Mouse (Mus musculus) bone marrow macrophage, adult 2 months (primary cell): ENCODE results near the gene Wsb1. TPM values are rescaled to one million over a fixed set of nuclear protein-coding genes. Genes with fewer than 3 reads are reported as not detected.
A peak's percentile ranks its signal among the peaks of the same experiment; 100 is the strongest.

Source experiments
- H3K27ac ChIP-seq: 2 replicates; pipeline ENCODE4 v1.5.1; 2012; ENCODE audit warnings: low read depth, low read length; ENCODE audit not compliant: insufficient read depth
- H3K4me1 ChIP-seq: 2 replicates; pipeline ENCODE4 v1.6.1; 2012; ENCODE audit warnings: low read length; ENCODE audit not compliant: control insufficient read depth, insufficient read depth
- H3K4me3 ChIP-seq: 2 replicates; pipeline ENCODE4 v1.5.1; 2012; ENCODE audit warnings: mild to moderate bottlenecking, low read length, moderate library complexity; ENCODE audit not compliant: insufficient read depth
- CTCF ChIP-seq: IDR thresholded peaks from 2 replicates; pipeline ENCODE4 v1.5.1; 2012; ENCODE audit warnings: low read depth, mild to moderate bottlenecking, low read length, moderate library complexity
- POLR2A ChIP-seq: IDR thresholded peaks from 2 replicates; pipeline ENCODE4 v1.6.1; 2012; ENCODE audit warnings: mild to moderate bottlenecking, low read depth, low read length, borderline replicate concordance
- polyA plus RNA-seq: library from polyadenylated mRNA; stranded (reverse); fragments of >200 nt; gene quantifications from 2 replicates; pipeline ENCODE4 v1.2.4, GENCODE M21; 2012; ENCODE audit not compliant: missing spikeins, insufficient read depth, insufficient read length

Gene Wsb1
- polyA plus RNA-seq, 1 experiment = 181 TPM

DNA sequence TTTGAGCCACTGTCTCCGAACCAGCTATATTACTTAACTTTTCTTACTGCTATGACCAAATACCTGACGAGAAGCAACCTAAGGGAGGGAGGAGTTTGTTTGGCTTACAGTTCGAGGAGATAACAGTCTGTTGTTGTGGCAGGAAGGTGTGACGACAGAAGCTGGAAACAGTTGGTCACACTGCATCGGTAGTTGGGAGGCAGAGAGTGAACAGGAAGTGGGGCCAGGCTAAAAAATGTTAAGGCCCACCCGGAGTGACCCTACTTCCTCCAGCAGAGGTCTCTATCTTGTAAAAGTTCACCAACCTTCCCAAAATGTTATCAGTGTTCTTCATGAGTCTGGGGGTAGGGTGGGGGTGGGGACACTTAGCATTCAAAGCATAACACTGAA, 56.6 kb downstream of the Wsb1 start:
- Histone ChIP-seq H3K4me1 (peaks cover 25% of the 10 kb centered on the region), H3K27ac (no peak overlapping the region), H3K4me3 (no peak overlapping the region)
- TF ChIP-seq POLR2A (no peak), CTCF (no peak)

DNA sequence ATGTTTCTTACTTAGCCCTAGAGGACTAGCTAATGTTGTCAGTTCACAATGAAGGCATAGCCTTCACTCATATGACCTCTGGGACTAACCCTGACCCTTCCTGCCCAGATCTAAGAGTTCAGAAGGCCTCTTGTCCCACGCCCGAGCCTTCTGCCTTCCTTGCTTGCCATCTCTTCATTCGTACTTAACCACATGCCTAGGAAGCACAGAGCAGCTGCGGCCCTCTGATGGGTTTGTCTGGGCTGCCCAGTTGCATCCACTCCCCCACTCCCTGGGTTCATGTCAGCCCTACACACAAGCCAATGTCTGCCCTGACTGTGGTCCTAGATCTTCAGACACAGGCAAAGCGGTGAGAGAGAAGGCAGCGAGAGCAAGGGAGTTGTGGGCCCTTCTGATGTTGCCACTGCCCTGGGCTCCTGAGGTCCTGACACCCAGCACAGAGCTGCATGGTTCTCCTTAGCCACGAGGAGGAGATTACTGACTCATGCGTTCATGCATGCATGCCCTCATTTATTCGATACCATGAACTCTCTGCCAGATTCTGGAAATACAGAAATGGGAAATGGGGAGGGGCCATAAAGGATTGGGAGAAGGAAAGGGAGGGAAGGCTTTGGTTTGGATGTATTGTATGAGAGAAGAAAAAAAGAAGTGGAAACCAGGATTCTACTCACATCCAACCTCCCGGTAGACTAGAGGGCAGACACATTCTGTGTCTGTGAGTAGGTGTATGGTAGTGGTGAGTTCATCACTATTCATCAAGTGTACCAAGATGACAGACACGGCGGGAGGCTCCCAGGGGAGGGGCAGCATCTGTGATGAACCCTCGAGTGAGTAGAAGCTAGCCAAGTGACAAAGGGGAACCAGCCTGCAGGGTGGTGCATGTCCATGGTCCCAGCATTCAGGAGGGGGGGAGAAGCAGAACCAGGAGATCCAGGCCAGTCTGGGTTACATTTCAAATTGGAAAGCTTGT, 57.3 kb downstream of the Wsb1 start:
- peaks cover 18% of the 10 kb centered on the region for H3K4me1 ChIP-seq
- no peak for TF ChIP-seq POLR2A
- no peak for TF ChIP-seq CTCF
- no peak overlapping the region for H3K27ac ChIP-seq
- no peak overlapping the region for H3K4me3 ChIP-seq

DNA sequence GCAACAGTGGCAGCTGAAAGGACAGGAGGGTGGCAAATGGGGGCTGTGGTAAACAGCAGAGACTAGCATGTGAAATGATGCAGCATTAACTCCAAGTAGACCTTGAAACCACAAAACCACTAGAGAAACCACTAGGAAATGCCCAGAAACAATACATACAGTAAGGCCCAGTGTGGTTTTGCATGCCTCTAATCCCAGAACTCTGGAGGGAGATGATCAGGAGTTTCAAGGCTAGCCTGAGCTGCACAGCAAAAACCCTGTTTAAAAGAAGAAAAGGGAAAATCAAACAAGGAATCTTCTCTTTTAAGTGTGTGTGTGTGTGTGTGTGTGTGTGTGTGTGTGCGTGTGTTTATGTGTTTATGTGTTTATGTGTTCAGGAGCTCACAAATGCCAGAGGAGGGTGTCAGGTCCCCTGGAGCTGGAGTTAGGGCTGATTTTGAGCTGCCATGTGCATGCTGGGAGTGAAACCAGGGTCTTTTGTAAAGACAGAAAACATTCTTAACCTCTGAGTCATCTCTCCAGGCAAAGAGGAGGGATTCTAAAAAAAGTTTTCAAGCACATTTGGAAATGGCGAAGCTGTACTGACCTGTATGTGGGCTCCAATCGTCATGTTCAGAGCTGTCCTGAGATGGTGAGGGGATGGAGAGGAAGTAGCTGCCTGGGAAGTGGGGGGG, 58.1 kb downstream of the Wsb1 start:
- H3K4me3 ChIP-seq = no peak overlapping the region
- TF ChIP-seq POLR2A = no peak
- no peak for TF ChIP-seq CTCF
- peaks cover 18% of the 10 kb centered on the region for H3K4me1 ChIP-seq
- no peak overlapping the region for H3K27ac ChIP-seq

DNA sequence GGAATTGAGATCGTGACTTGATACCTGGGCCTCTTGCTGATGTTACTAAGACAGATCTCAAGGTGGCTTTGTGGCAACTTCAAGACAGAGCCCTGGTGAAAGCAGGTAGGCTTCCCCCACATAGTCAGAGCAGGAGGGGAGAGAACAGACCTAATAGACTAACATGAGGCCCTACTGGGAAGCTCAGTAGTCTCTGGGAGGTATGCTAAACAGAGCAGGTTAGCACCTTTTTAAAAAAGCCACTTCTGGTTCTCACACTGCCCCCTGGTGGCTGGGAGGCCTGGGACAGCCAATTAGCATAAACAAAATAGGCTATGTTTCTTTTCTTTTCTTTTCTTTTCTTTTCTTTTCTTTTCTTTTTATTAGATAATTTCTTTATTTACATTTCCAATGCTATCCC, 62.3 kb downstream of the Wsb1 start:
- TF ChIP-seq CTCF = peak; percentile 72
- TF ChIP-seq POLR2A = no peak
- H3K4me3 ChIP-seq = no peak overlapping the region
- H3K4me1 ChIP-seq = peaks cover 12% of the 10 kb centered on the region
- H3K27ac ChIP-seq = no peak overlapping the region

DNA sequence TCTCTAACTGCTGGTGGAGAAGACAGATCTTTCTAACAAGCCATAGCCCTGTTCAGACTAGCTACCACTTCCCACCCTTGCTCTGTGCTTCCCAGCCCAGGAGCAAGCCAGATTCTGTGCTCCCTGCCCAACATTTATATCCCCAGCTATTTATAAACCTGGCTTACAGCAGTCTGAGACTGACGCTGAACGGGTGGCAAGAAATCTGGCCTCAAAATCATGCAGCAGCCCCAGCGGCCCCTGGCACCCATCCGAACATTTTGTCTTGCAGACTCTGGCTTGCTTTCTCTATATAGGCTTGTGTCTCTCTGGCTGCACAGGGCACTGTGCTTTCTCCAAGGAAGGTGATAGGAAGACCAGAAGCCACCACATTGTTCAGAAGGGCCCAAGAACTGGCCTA, 63.3 kb downstream of the Wsb1 start:
- Histone ChIP-seq H3K4me1 (peaks cover 3% of the 10 kb centered on the region), H3K4me3 (no peak overlapping the region), H3K27ac (no peak overlapping the region)
- TF ChIP-seq CTCF (no peak), POLR2A (no peak)

DNA sequence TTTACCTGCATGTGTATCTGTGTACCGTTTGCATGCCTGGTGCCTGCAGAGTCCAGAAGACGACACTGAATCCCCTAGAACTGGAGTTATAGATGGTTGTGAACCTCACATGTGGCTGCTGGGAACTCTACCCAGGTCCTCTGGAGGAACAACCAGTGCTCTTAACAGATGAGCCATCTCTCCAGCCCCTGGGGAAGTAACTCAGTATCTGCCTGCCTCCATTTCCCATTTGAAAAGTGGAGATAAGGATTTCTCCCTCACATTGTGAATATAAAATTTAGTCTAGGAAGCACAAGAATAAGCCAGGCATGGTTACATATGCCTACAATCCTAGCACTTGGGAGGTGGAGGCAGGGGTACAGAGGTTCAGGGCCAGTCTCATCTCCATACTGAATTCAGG, 64.2 kb downstream of the Wsb1 start:
- no peak for TF ChIP-seq POLR2A
- TF ChIP-seq CTCF = no peak
- Histone ChIP-seq H3K27ac (no peak overlapping the region), H3K4me1 (no peaks in the 10 kb centered on the region), H3K4me3 (no peak overlapping the region)

Other genes with a start within 250 kb of the Wsb1 start
- gene Ksr1, start 108.3 kb downstream of the Wsb1 start, polyA plus RNA-seq = 3.7 and 6.0 TPM in 2 replicates
- gene Gm9964, start 42.2 kb upstream of the Wsb1 start, polyA plus RNA-seq = not detected in 2 replicates
- gene Nf1, start 85.0 kb upstream of the Wsb1 start, polyA plus RNA-seq = 19.7 and 19.9 TPM in 2 replicates
- 0.48 TPM in 1 of 2 replicates, not detected in the other for gene Omg, start 249.4 kb upstream of the Wsb1 start, polyA plus RNA-seq